Mouse (Mus musculus) liver, embryonic 15.5 days (tissue): ENCODE data around the gene Spata1. TPM values are rescaled to one million over a fixed set of nuclear protein-coding genes. Genes with fewer than 3 reads are reported as not detected.

Experiments
- ATAC-seq: fragments of 200-750 bp; cut with Nextera tagmentation; 2 replicates; pipeline ENCODE4 v1.8.0; 2017; ENCODE audit warnings: moderate number of reproducible peaks, mild to moderate bottlenecking, moderate library complexity; ENCODE audit not compliant: insufficient read depth
- H3K27ac ChIP-seq: fragments of 300-500 bp; sonication (generic); replicated peaks from 2 replicates; pipeline ENCODE4 v1.5.1; 2015; ENCODE audit warnings: mild to moderate bottlenecking, inconsistent platforms
- H3K27me3 ChIP-seq: fragments of 300-500 bp; sonication (generic); 2 replicates; pipeline ENCODE4 v1.6.1; 2015; ENCODE audit warnings: mild to moderate bottlenecking, inconsistent platforms
- H3K36me3 ChIP-seq: fragments of 300-500 bp; sonication (generic); replicated peaks from 2 replicates; pipeline ENCODE4 v1.6.1; 2015; ENCODE audit warnings: moderate library complexity, mild to moderate bottlenecking, inconsistent platforms
- H3K4me1 ChIP-seq: fragments of 300-500 bp; sonication (generic); replicated peaks from 2 replicates; pipeline ENCODE4 v1.6.1; 2015; ENCODE audit warnings: inconsistent platforms
- H3K4me2 ChIP-seq: fragments of 300-500 bp; sonication (generic); 2 replicates; pipeline ENCODE4 v1.6.1; 2015; ENCODE audit warnings: moderate library complexity, mild to moderate bottlenecking, inconsistent platforms
- H3K4me3 ChIP-seq: fragments of 300-500 bp; sonication (generic); replicated peaks from 2 replicates; pipeline ENCODE4 v1.5.1; 2015; ENCODE audit warnings: mild to moderate bottlenecking, inconsistent platforms
- H3K9ac ChIP-seq: fragments of 300-500 bp; sonication (generic); 2 replicates; pipeline ENCODE4 v1.6.1; 2015; ENCODE audit warnings: moderate library complexity, mild to moderate bottlenecking, inconsistent platforms
- H3K9me3 ChIP-seq: fragments of 300-500 bp; sonication (generic); replicated peaks from 2 replicates; pipeline ENCODE4 v1.6.1; 2016; ENCODE audit warnings: inconsistent platforms
- WGBS: fragments of 180-500 bp; shearing (Covaris S2); methylation state at CpG from one replicate; pipeline ENCODE4 v1.1.7; 2015; ENCODE audit warnings: mixed read lengths; ENCODE audit not compliant: insufficient replicate concordance; 5-methylcytosine and 5-hydroxymethylcytosine counted together
- polyA plus RNA-seq: library from polyadenylated mRNA; unstranded; fragments of >200 nt; fragmentation: Nextera tagmentation; extraction: Ambion mirVana; gene quantifications from 2 replicates; pipeline ENCODE4 v1.2.1, GENCODE M21; 2015

Gene Spata1
- polyA plus RNA-seq, 1 experiment from 2014 or later, result 0.96 TPM

DNA sequence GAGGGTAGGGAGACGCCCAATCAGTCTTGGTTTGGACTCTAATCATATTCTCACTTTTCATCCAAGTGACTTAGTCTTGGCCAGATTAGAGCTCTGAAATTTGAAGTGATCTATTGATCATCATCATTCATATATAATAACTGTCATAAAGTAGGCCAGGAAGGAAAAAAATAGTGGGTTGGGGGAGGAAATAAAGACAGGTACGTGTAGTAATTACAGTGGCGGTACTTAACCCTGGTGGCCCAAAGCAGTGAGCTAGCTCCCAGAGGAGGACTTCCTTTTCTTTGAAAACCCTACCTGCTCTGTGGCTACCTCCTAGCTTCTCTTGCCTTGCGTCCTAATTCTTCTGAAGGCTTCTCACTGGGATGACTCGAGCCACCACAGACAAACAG is 1.3 kb upstream of the Spata1 start:
- peak overlapping the region; percentile 97 for H3K27ac ChIP-seq
- peak overlapping the region; percentile 93 for H3K9ac ChIP-seq
- WGBS, result 6% methylated on average over 5 of the region's 5 CpGs
- H3K9me3 ChIP-seq, result no peaks in the 10 kb centered on the region
- no peaks in the 10 kb centered on the region for H3K27me3 ChIP-seq
- H3K4me3 ChIP-seq, result peak overlapping the region; percentile 89
- H3K36me3 ChIP-seq, result peaks cover 28% of the 10 kb centered on the region
- H3K4me1 ChIP-seq, result peaks cover 35% of the 10 kb centered on the region
- peak overlapping the region; percentile 81 for H3K4me2 ChIP-seq
- ATAC-seq, result no peak

DNA sequence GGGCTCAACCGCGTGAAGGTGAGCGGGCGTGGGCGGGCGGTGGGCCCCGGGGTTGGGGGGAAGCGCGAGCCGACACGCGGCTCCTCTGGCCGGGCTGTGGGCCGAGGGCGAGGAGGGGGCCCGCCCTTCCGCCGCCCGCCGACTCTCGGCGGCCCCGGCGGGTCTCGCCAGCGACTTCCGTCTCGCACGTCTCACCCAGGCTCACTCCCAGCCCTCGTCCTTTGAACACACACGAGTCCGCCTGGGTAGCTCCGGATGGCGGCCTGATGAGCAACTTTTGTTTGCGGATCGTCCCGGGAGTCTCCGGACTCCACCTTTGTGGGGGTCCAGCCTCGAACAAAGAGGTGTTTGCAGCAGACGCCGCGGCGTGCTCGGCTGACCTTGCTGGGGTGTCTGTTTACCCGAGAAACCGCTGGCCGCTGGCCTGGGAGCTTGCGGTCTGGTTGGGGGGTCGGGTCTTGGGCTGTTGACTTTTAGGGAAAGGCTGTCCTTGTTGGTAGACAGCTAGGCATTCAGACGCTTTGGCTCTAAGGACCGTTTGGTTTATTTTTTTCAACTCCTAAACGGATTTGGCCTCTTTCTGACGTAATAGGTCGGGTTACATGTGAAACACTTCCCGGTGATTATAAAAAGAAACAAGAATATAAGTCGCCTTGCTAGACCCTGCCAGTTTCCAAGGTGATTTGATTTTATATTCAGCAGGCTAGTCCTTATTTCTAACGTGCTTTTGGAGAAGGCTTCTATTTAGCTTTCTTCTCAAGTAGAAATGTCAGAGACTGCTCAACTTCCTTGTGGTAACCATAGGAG is 653 bp upstream of the Spata1 start:
- Histone ChIP-seq H3K9me3 (no peaks in the 10 kb centered on the region), H3K4me2 (peak overlapping the region; percentile 81), H3K4me1 (peaks cover 35% of the 10 kb centered on the region), H3K36me3 (peaks cover 23% of the 10 kb centered on the region), H3K27me3 (no peaks in the 10 kb centered on the region), H3K9ac (peak overlapping the region; percentile 93), H3K4me3 (peak overlapping the region; percentile 89), H3K27ac (peak overlapping the region; percentile 97)
- ATAC-seq, result peak; percentile 60
- WGBS, result under 1% methylated on average over 57 of the region's 57 CpGs

DNA sequence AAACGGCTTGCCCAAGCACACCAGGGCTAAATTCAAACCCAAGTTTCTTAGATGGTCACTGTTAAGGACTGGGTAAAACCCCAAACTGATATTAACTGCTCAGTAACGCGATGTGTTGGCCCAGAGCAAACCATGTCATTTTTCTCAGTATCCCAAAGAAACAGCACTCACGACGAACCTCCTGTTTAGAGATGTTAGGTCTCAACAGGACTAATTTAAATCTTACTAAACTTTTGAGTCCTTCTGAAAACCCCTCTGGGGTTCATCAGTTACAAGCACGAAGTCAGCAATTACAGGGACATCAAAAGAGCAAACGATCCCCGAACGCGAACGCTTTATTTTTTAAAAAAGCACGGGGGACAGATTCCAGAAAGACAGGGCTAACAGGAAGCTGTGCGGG is 564 bp downstream of the Spata1 start:
- peak overlapping the region; percentile 89 for H3K4me3 ChIP-seq
- WGBS, result under 1% methylated on average over 13 of the region's 13 CpGs
- no peaks in the 10 kb centered on the region for H3K9me3 ChIP-seq
- peaks cover 14% of the 10 kb centered on the region for H3K36me3 ChIP-seq
- ATAC-seq, result no peak
- peak overlapping the region; percentile 93 for H3K9ac ChIP-seq
- peak overlapping the region; percentile 81 for H3K4me2 ChIP-seq
- H3K27ac ChIP-seq, result peak overlapping the region; percentile 97
- no peaks in the 10 kb centered on the region for H3K27me3 ChIP-seq
- H3K4me1 ChIP-seq, result peaks cover 35% of the 10 kb centered on the region

- Histone ChIP-seq H3K27ac (no peak overlapping the region), H3K9ac (no peak overlapping the region), H3K36me3 (no peaks in the 10 kb centered on the region), H3K4me3 (no peak overlapping the region), H3K4me2 (no peak overlapping the region), H3K4me1 (peaks cover 5% of the 10 kb centered on the region; the same call in 1 of the 2 replicates), H3K9me3 (no peaks in the 10 kb centered on the region), H3K27me3 (no peaks in the 10 kb centered on the region)
- ATAC-seq, result no peak
- 77% methylated on average over 8 of the region's 8 CpGs for WGBS
These were observed 4.6 kb downstream of the Spata1 start for GRCm38 (mm10) chr3:146494941-146495340.

GRCm38 (mm10) chr3:146486464-146486863 is 13.1 kb downstream of the Spata1 start:
- ATAC-seq, result no peak
- 69% methylated on average over 4 of the region's 4 CpGs for WGBS
- no peak overlapping the region for H3K9ac ChIP-seq
- H3K27me3 ChIP-seq, result no peaks in the 10 kb centered on the region
- H3K4me1 ChIP-seq, result no peaks in the 10 kb centered on the region
- H3K4me2 ChIP-seq, result no peak overlapping the region
- H3K27ac ChIP-seq, result no peak overlapping the region
- no peak overlapping the region for H3K4me3 ChIP-seq
- H3K36me3 ChIP-seq, result no peaks in the 10 kb centered on the region
- H3K9me3 ChIP-seq, result no peaks in the 10 kb centered on the region

GRCm38 (mm10) chr3:146482044-146482443 is 17.5 kb downstream of the Spata1 start:
- WGBS, result 60% methylated on average over 2 of the region's 2 CpGs
- Histone ChIP-seq H3K4me2 (no peak overlapping the region), H3K9me3 (no peaks in the 10 kb centered on the region), H3K27ac (no peak overlapping the region), H3K4me3 (no peak overlapping the region), H3K36me3 (no peaks in the 10 kb centered on the region), H3K9ac (no peak overlapping the region), H3K27me3 (no peaks in the 10 kb centered on the region), H3K4me1 (no peaks in the 10 kb centered on the region)
- ATAC-seq, result no peak

- no peak for ATAC-seq
These were observed 25.1 kb downstream of the Spata1 start for GRCm38 (mm10) chr3:146474428-146474827.

DNA sequence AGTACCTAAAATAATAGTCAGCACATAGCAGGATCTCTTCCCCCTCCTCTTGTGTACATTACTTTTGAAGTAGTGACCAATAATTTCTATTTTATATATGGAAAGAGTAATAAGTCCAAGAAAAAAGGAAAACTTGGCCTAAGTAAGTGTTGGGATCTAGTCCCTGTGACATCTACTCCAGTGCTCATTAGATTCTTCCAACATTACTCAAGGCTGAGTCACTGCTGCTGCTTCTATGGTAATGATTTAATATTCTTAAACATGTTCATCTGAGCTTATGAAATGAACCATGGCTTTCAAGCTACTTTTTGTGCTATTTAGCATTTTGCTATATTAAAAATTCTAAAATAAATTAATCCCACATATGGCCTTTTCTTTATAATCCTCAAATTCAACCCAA is 25.8 kb downstream of the Spata1 start:
- no peaks in the 10 kb centered on the region for H3K36me3 ChIP-seq
- H3K4me1 ChIP-seq, result no peaks in the 10 kb centered on the region
- no peak overlapping the region for H3K4me3 ChIP-seq
- H3K27ac ChIP-seq, result no peak overlapping the region
- H3K9ac ChIP-seq, result no peak overlapping the region
- H3K4me2 ChIP-seq, result no peak overlapping the region
- no peak for ATAC-seq
- no peaks in the 10 kb centered on the region for H3K27me3 ChIP-seq
- H3K9me3 ChIP-seq, result no peaks in the 10 kb centered on the region

More at GRCm38 (mm10) chr3:146474428-146474827, 25.1 kb downstream of the Spata1 start:
- Histone ChIP-seq H3K36me3 (no peaks in the 10 kb centered on the region), H3K9ac (no peak overlapping the region), H3K9me3 (no peaks in the 10 kb centered on the region), H3K27me3 (no peaks in the 10 kb centered on the region), H3K27ac (no peak overlapping the region), H3K4me1 (no peaks in the 10 kb centered on the region), H3K4me3 (no peak overlapping the region), H3K4me2 (no peak overlapping the region)
- WGBS, result 81% methylated on average over 3 of the region's 3 CpGs

DNA sequence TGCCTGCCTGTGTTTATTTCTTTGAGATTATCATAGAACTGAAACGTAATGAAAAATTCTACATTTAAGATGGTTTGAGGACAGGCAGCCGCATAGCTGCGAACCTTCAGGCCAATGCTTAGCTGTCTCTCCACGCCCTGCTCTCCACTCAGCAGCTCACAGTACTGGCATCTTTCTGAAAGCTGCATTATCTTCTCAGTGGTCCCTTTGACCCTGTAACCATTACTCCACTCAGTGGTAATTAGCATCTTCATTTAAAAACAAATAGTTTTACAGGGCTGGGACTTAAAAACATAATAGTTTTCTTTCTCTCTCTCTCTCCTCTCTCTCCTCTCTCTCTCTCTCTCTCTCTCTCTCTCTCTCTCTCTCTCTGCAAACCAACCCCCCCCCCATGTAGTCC is 26.9 kb downstream of the Spata1 start:
- no peaks in the 10 kb centered on the region for H3K4me1 ChIP-seq
- WGBS, result 69% methylated on average over 4 of the region's 4 CpGs

GRCm38 (mm10) chr3:146469226-146469625 is 30.3 kb downstream of the Spata1 start:
- no peaks in the 10 kb centered on the region for H3K9me3 ChIP-seq
- no peak overlapping the region for H3K4me3 ChIP-seq
- no peaks in the 10 kb centered on the region for H3K4me1 ChIP-seq
- no peaks in the 10 kb centered on the region for H3K27me3 ChIP-seq
- H3K36me3 ChIP-seq, result peaks cover 4% of the 10 kb centered on the region; the same call in 1 of the 2 replicates
- no peak overlapping the region for H3K4me2 ChIP-seq
- 55% methylated on average over 2 of the region's 2 CpGs for WGBS
- H3K9ac ChIP-seq, result no peak overlapping the region
- no peak for ATAC-seq
- no peak overlapping the region for H3K27ac ChIP-seq

More for the DNA sequence above, 26.9 kb downstream of the Spata1 start:
- H3K27ac ChIP-seq, result no peak overlapping the region
- H3K27me3 ChIP-seq, result no peaks in the 10 kb centered on the region
- H3K9ac ChIP-seq, result no peak overlapping the region
- H3K4me2 ChIP-seq, result no peak overlapping the region
- H3K4me3 ChIP-seq, result no peak overlapping the region
- H3K9me3 ChIP-seq, result no peaks in the 10 kb centered on the region
- ATAC-seq, result no peak
- no peaks in the 10 kb centered on the region for H3K36me3 ChIP-seq

GRCm38 (mm10) chr3:146462939-146463338 is 36.6 kb downstream of the Spata1 start:
- no peak for ATAC-seq
- H3K4me2 ChIP-seq, result no peak overlapping the region
- H3K9ac ChIP-seq, result no peak overlapping the region
- no peaks in the 10 kb centered on the region for H3K4me1 ChIP-seq
- H3K36me3 ChIP-seq, result peaks cover 5% of the 10 kb centered on the region; the same call in 1 of the 2 replicates
- no peak overlapping the region for H3K27ac ChIP-seq
- no peaks in the 10 kb centered on the region for H3K27me3 ChIP-seq
- WGBS, result 52% methylated on average over 2 of the region's 2 CpGs
- H3K9me3 ChIP-seq, result no peaks in the 10 kb centered on the region
- no peak overlapping the region for H3K4me3 ChIP-seq

GRCm38 (mm10) chr3:146451375-146451774 is 48.2 kb downstream of the Spata1 start:
- Histone ChIP-seq H3K27me3 (no peaks in the 10 kb centered on the region), H3K27ac (no peak overlapping the region), H3K4me2 (peak overlapping the region; percentile 90; the same call in 1 of the 2 replicates), H3K36me3 (peaks cover 9% of the 10 kb centered on the region), H3K4me3 (no peak overlapping the region), H3K9ac (no peak overlapping the region), H3K9me3 (no peaks in the 10 kb centered on the region), H3K4me1 (peaks cover 31% of the 10 kb centered on the region)
- no peak for ATAC-seq
- 77% methylated on average over 5 of the region's 5 CpGs for WGBS
